Mouse (Mus musculus): ENCODE data around the gene B3gnt9. TPM values are rescaled to one million over a fixed set of nuclear protein-coding genes. Genes with fewer than 3 reads are reported as not detected.
"Not testable (repeated sequence)": the region's sequence is repeated elsewhere in the genome, so short reads cannot be mapped to it uniquely, and the experiment has no call there.

Gene B3gnt9
- polyA plus RNA-seq, 1 experiment from 2014 or later: 6.3 TPM

GRCm38 (mm10) chr8:105237442-105238142, 17.4 kb downstream of the B3gnt9 start:
- Histone ChIP-seq H3K4me2 (replicated peaks; ENCODE audit: low read depth, low read length) (no peak overlapping the region), H3K27me3 (ENCODE audit: control insufficient read depth, insufficient read depth, low read length) (no peaks in the 10 kb centered on the region), H3K27ac (ENCODE audit: low read depth, low read length) (no peak overlapping the region), H3K36me3 (ENCODE audit: control insufficient read depth, insufficient read depth, low read length) (0 out of 2 replicates have a peak, but pooled peaks cover 6% of the 10 kb centered on the region), H3K4me3 (ENCODE audit: low read depth, low read length) (no peak overlapping the region), H3K9ac (ENCODE audit: low read depth, low read length) (no peak overlapping the region), H3K4me1 (replicated peaks; ENCODE audit: control insufficient read depth, insufficient read depth, low read length) (no peaks in the 10 kb centered on the region), H3K9me3 (ENCODE audit: control insufficient read depth, low read length) (no peaks in the 10 kb centered on the region)
- ATAC-seq (ENCODE audit: low FRiP score) (no peak), DNase-seq (ENCODE audit: low spot score) (no peak)
- WGBS: 90% methylated on average over 14 of the region's 14 CpGs

GRCm38 (mm10) chr8:105235206-105235605, 19.7 kb downstream of the B3gnt9 start:
- Histone ChIP-seq H3K27me3 (ENCODE audit: control insufficient read depth, insufficient read depth, low read length) (no peaks in the 10 kb centered on the region), H3K4me2 (replicated peaks; ENCODE audit: low read depth, low read length) (no peak overlapping the region), H3K4me1 (replicated peaks; ENCODE audit: control insufficient read depth, insufficient read depth, low read length) (no peaks in the 10 kb centered on the region), H3K4me3 (ENCODE audit: low read depth, low read length) (no peak overlapping the region), H3K27ac (ENCODE audit: low read depth, low read length) (no peak overlapping the region), H3K9ac (ENCODE audit: low read depth, low read length) (no peak overlapping the region), H3K36me3 (ENCODE audit: control insufficient read depth, insufficient read depth, low read length) (0 out of 2 replicates have a peak, but pooled peaks cover 6% of the 10 kb centered on the region), H3K9me3 (ENCODE audit: control insufficient read depth, low read length) (no peaks in the 10 kb centered on the region)
- 89% methylated on average over 1 of the region's 1 CpGs for WGBS
- DNase-seq (ENCODE audit: low spot score) (no peak), ATAC-seq (ENCODE audit: low FRiP score) (no peak)

GRCm38 (mm10) chr8:105233126-105233935, 21.6 kb downstream of the B3gnt9 start:
- 84% methylated on average over 1 of the region's 1 CpGs for WGBS
- H3K4me2 ChIP-seq (replicated peaks; ENCODE audit: low read depth, low read length): no peak overlapping the region
- ATAC-seq (ENCODE audit: low FRiP score): no peak

GRCm38 (mm10) chr8:105232321-105232693, 22.6 kb downstream of the B3gnt9 start:
- H3K4me3 ChIP-seq (ENCODE audit: low read depth, low read length); H3K4me2 ChIP-seq (replicated peaks; ENCODE audit: low read depth, low read length); H3K27me3 ChIP-seq (ENCODE audit: control insufficient read depth, insufficient read depth, low read length); H3K9ac ChIP-seq (ENCODE audit: low read depth, low read length); H3K27ac ChIP-seq (ENCODE audit: low read depth, low read length); H3K36me3 ChIP-seq (ENCODE audit: control insufficient read depth, insufficient read depth, low read length); H3K9me3 ChIP-seq (ENCODE audit: control insufficient read depth, low read length); H3K4me1 ChIP-seq (replicated peaks; ENCODE audit: control insufficient read depth, insufficient read depth, low read length); DNase-seq (ENCODE audit: low spot score); ATAC-seq (ENCODE audit: low FRiP score): not testable (repeated sequence)
- WGBS: 92% methylated on average over 4 of the region's 4 CpGs

More at GRCm38 (mm10) chr8:105233126-105233935, 21.6 kb downstream of the B3gnt9 start:
- no peak overlapping the region for H3K9ac ChIP-seq (ENCODE audit: low read depth, low read length)
- no peak overlapping the region for H3K27ac ChIP-seq (ENCODE audit: low read depth, low read length)
- no peak for DNase-seq (ENCODE audit: low spot score)
- no peaks in the 10 kb centered on the region for H3K27me3 ChIP-seq (ENCODE audit: control insufficient read depth, insufficient read depth, low read length)
- no peaks in the 10 kb centered on the region for H3K36me3 ChIP-seq (ENCODE audit: control insufficient read depth, insufficient read depth, low read length)
- no peaks in the 10 kb centered on the region for H3K9me3 ChIP-seq (ENCODE audit: control insufficient read depth, low read length)
- H3K4me3 ChIP-seq (ENCODE audit: low read depth, low read length): no peak overlapping the region
- no peaks in the 10 kb centered on the region for H3K4me1 ChIP-seq (replicated peaks; ENCODE audit: control insufficient read depth, insufficient read depth, low read length)

- Histone ChIP-seq H3K4me3 (ENCODE audit: low read depth, low read length) (no peak overlapping the region), H3K9me3 (ENCODE audit: control insufficient read depth, low read length) (no peaks in the 10 kb centered on the region), H3K9ac (ENCODE audit: low read depth, low read length) (no peak overlapping the region), H3K4me1 (replicated peaks; ENCODE audit: control insufficient read depth, insufficient read depth, low read length) (no peaks in the 10 kb centered on the region; the same call in 1 of the 2 replicates), H3K36me3 (ENCODE audit: control insufficient read depth, insufficient read depth, low read length) (no peaks in the 10 kb centered on the region), H3K4me2 (replicated peaks; ENCODE audit: low read depth, low read length) (no peak overlapping the region), H3K27me3 (ENCODE audit: control insufficient read depth, insufficient read depth, low read length) (no peaks in the 10 kb centered on the region), H3K27ac (ENCODE audit: low read depth, low read length) (no peak overlapping the region)
- ATAC-seq (ENCODE audit: low FRiP score) (no peak), DNase-seq (ENCODE audit: low spot score) (no peak)
- 90% methylated on average over 12 of the region's 12 CpGs for WGBS
Measured at GRCm38 (mm10) chr8:105231503-105232320, 23.2 kb downstream of the B3gnt9 start.

GRCm38 (mm10) chr8:105225917-105226316, 29.0 kb downstream of the B3gnt9 start:
- no peaks in the 10 kb centered on the region for H3K36me3 ChIP-seq (ENCODE audit: control insufficient read depth, insufficient read depth, low read length)
- no peak for ATAC-seq (ENCODE audit: low FRiP score)
- WGBS: 30% methylated on average over 6 of the region's 6 CpGs

GRCm38 (mm10) chr8:105225272-105225593, 29.7 kb downstream of the B3gnt9 start:
- under 1% methylated on average over 27 of the region's 27 CpGs for WGBS
- Histone ChIP-seq H3K27me3 (ENCODE audit: control insufficient read depth, insufficient read depth, low read length) (no peaks in the 10 kb centered on the region), H3K9me3 (ENCODE audit: control insufficient read depth, low read length) (no peaks in the 10 kb centered on the region), H3K36me3 (ENCODE audit: control insufficient read depth, insufficient read depth, low read length) (no peaks in the 10 kb centered on the region), H3K4me3 (ENCODE audit: low read depth, low read length) (peak overlapping the region; percentile 95), H3K9ac (ENCODE audit: low read depth, low read length) (peak overlapping the region; percentile 89), H3K4me1 (replicated peaks; ENCODE audit: control insufficient read depth, insufficient read depth, low read length) (peaks cover 4% of the 10 kb centered on the region), H3K4me2 (replicated peaks; ENCODE audit: low read depth, low read length) (peak overlapping the region; percentile 76), H3K27ac (ENCODE audit: low read depth, low read length) (peak overlapping the region; percentile 51; the same call in 1 of the 2 replicates)
- DNase-seq (ENCODE audit: low spot score) (no peak), ATAC-seq (ENCODE audit: low FRiP score) (no peak)

More at GRCm38 (mm10) chr8:105225917-105226316, 29.0 kb downstream of the B3gnt9 start:
- Histone ChIP-seq H3K4me2 (replicated peaks; ENCODE audit: low read depth, low read length) (peak overlapping the region; percentile 76), H3K9me3 (ENCODE audit: control insufficient read depth, low read length) (no peaks in the 10 kb centered on the region), H3K9ac (ENCODE audit: low read depth, low read length) (peak overlapping the region; percentile 89), H3K4me1 (replicated peaks; ENCODE audit: control insufficient read depth, insufficient read depth, low read length) (peaks cover 4% of the 10 kb centered on the region), H3K4me3 (ENCODE audit: low read depth, low read length) (peak overlapping the region; percentile 95), H3K27me3 (ENCODE audit: control insufficient read depth, insufficient read depth, low read length) (no peaks in the 10 kb centered on the region), H3K27ac (ENCODE audit: low read depth, low read length) (no peak overlapping the region)
- DNase-seq (ENCODE audit: low spot score): no peak

- 4% methylated on average over 34 of the region's 34 CpGs for WGBS
- peaks cover 4% of the 10 kb centered on the region for H3K4me1 ChIP-seq (replicated peaks; ENCODE audit: control insufficient read depth, insufficient read depth, low read length)
- no peaks in the 10 kb centered on the region for H3K36me3 ChIP-seq (ENCODE audit: control insufficient read depth, insufficient read depth, low read length)
Measured at GRCm38 (mm10) chr8:105224413-105225271, 30.3 kb downstream of the B3gnt9 start, which contains the start of gene D230025D16Rik. D230025D16Rik (plus strand) TSS chr8:105225145.

More at GRCm38 (mm10) chr8:105224413-105225271, 30.3 kb downstream of the B3gnt9 start, which contains the start of gene D230025D16Rik:
- ATAC-seq (ENCODE audit: low FRiP score) (peak; percentile 95), DNase-seq (ENCODE audit: low spot score) (peak; percentile 98)
- Histone ChIP-seq H3K27ac (ENCODE audit: low read depth, low read length) (peak within 1 kb of the TSS; percentile 51), H3K9ac (ENCODE audit: low read depth, low read length) (peak within 1 kb of the TSS; percentile 89), H3K9me3 (ENCODE audit: control insufficient read depth, low read length) (no peaks in the 10 kb centered on the region), H3K27me3 (ENCODE audit: control insufficient read depth, insufficient read depth, low read length) (no peaks in the 10 kb centered on the region), H3K4me3 (ENCODE audit: low read depth, low read length) (peak within 1 kb of the TSS; percentile 95), H3K4me2 (replicated peaks; ENCODE audit: low read depth, low read length) (peak within 1 kb of the TSS; percentile 76)

Measured in hindbrain, embryonic 11.5 days (tissue).